Mouse (Mus musculus) layer of hippocampus, postnatal 14 days (tissue): ENCODE data around the gene Pdrg1. TPM values are rescaled to one million over a fixed set of nuclear protein-coding genes. Genes with fewer than 3 reads are reported as not detected.

Experiments
- DNase-seq, 2 experiments: peaks; one replicate each; pipeline ENCODE4 v3.0.0; 2021 to 2022; ENCODE audit warnings: low spot score in 2 of 2, mixed read lengths in 1 of 2
- total RNA-seq, 2 experiments: library from RNA; stranded (reverse); gene quantifications; 2 replicates each; pipeline ENCODE4 v1.2.3; 2021

Gene Pdrg1
- total RNA-seq, 2 experiments from 2014 or later = 34.0 to 37.4 TPM

GRCm38 (mm10) chr2:153032083-153032842 is 17.0 kb upstream of the Pdrg1 start:
- peak; percentile 55 to 56 for DNase-seq

GRCm38 (mm10) chr2:153031126-153032082 is 16.2 kb upstream of the Pdrg1 start, which contains the start of gene Xkr7:
Gene Xkr7, plus strand, starts transcription at chr2:153031852.
- no peak for DNase-seq

GRCm38 (mm10) chr2:153030422-153030821 is 15.2 kb upstream of the Pdrg1 start:
- DNase-seq = no peak

GRCm38 (mm10) chr2:153027501-153027900 is 12.3 kb upstream of the Pdrg1 start:
- DNase-seq = no peak

- no peak for DNase-seq
Measured at GRCm38 (mm10) chr2:153026052-153026451, 10.8 kb upstream of the Pdrg1 start.

- DNase-seq = no peak
Measured at GRCm38 (mm10) chr2:153022855-153023254, 7.6 kb upstream of the Pdrg1 start.

GRCm38 (mm10) chr2:153021163-153021562 is 5.9 kb upstream of the Pdrg1 start:
- no peak for DNase-seq

- no peak for DNase-seq
Measured at GRCm38 (mm10) chr2:153019355-153019754, 4.1 kb upstream of the Pdrg1 start.

GRCm38 (mm10) chr2:153016786-153017185 is 1.6 kb upstream of the Pdrg1 start:
- no peak for DNase-seq

GRCm38 (mm10) chr2:153015804-153016203 is 577 bp upstream of the Pdrg1 start:
- no peak for DNase-seq

GRCm38 (mm10) chr2:153013724-153014515 is 1.3 kb downstream of the Pdrg1 start:
- DNase-seq = no peak

- DNase-seq = no peak
Measured at GRCm38 (mm10) chr2:153009192-153009973, 5.8 kb downstream of the Pdrg1 start.

- no peak for DNase-seq
Measured at GRCm38 (mm10) chr2:153005981-153006380, 9.2 kb downstream of the Pdrg1 start.

- DNase-seq = peak in 1 of 2 experiments; percentile 25
Measured at GRCm38 (mm10) chr2:153003681-153004338, 11.4 kb downstream of the Pdrg1 start.

- no peak for DNase-seq
Measured at GRCm38 (mm10) chr2:153002492-153003248, 12.6 kb downstream of the Pdrg1 start.

GRCm38 (mm10) chr2:152997046-152997445 is 18.2 kb downstream of the Pdrg1 start:
- DNase-seq = no peak

- DNase-seq = no peak
Measured at GRCm38 (mm10) chr2:152991529-152991928, 23.7 kb downstream of the Pdrg1 start.

- peak; percentile 16 to 26 for DNase-seq
Measured at GRCm38 (mm10) chr2:152985582-152985981, 29.6 kb downstream of the Pdrg1 start.

- no peak for DNase-seq
Measured at GRCm38 (mm10) chr2:152976991-152977390, 38.2 kb downstream of the Pdrg1 start.
